Mouse (Mus musculus) limb, embryonic 15.5 days (tissue): ENCODE data around the gene Ankrd63. TPM values are rescaled to one million over a fixed set of nuclear protein-coding genes. Genes with fewer than 3 reads are reported as not detected.
"Not testable (repeated sequence)": the region's sequence is repeated elsewhere in the genome, so short reads cannot be mapped to it uniquely, and the experiment has no call there.

Source experiments
- ATAC-seq: fragments of 200-750 bp; cut with Nextera tagmentation; 2 replicates; pipeline ENCODE4 v1.8.0; 2017; ENCODE audit warnings: low read depth, moderate TSS enrichment; ENCODE audit not compliant: insufficient number of reproducible peaks, low FRiP score, low TSS enrichment
- H3K27ac ChIP-seq: fragments of 300-500 bp; sonication (generic); 2 replicates; pipeline ENCODE4 v1.5.1; 2015; ENCODE audit warnings: moderate library complexity, mild to moderate bottlenecking, inconsistent platforms
- H3K27me3 ChIP-seq: fragments of 300-500 bp; sonication (generic); 2 replicates; pipeline ENCODE4 v1.6.1; 2015; ENCODE audit warnings: inconsistent platforms
- H3K36me3 ChIP-seq: fragments of 300-500 bp; sonication (generic); 2 replicates; pipeline ENCODE4 v1.6.1; 2015; ENCODE audit warnings: inconsistent platforms
- H3K4me1 ChIP-seq: fragments of 300-500 bp; sonication (generic); 2 replicates; pipeline ENCODE4 v1.6.1; 2015; ENCODE audit warnings: inconsistent platforms
- H3K4me2 ChIP-seq: fragments of 300-500 bp; sonication (generic); 2 replicates; pipeline ENCODE4 v1.6.1; 2015; ENCODE audit warnings: mild to moderate bottlenecking, inconsistent platforms
- H3K4me3 ChIP-seq: fragments of 300-500 bp; sonication (generic); 2 replicates; pipeline ENCODE4 v1.5.1; 2015; ENCODE audit warnings: mild to moderate bottlenecking, inconsistent platforms
- H3K9ac ChIP-seq: fragments of 300-500 bp; sonication (generic); 2 replicates; pipeline ENCODE4 v1.6.1; 2015; ENCODE audit warnings: inconsistent platforms
- H3K9me3 ChIP-seq: fragments of 300-500 bp; sonication (generic); 2 replicates; pipeline ENCODE4 v1.6.1; 2016; ENCODE audit warnings: inconsistent platforms
- WGBS: fragments of 180-500 bp; shearing (Covaris S2); methylation state at CpG from one replicate; pipeline ENCODE4 v1.1.7; 2015; 5-methylcytosine and 5-hydroxymethylcytosine counted together
- polyA plus RNA-seq: library from polyadenylated mRNA; unstranded; fragments of >200 nt; fragmentation: Nextera tagmentation; extraction: Ambion mirVana; gene quantifications from 2 replicates; pipeline ENCODE4 v1.2.1, GENCODE M21; 2015

Gene Ankrd63
- polyA plus RNA-seq, 1 experiment from 2014 or later, result 0.05 TPM

DNA sequence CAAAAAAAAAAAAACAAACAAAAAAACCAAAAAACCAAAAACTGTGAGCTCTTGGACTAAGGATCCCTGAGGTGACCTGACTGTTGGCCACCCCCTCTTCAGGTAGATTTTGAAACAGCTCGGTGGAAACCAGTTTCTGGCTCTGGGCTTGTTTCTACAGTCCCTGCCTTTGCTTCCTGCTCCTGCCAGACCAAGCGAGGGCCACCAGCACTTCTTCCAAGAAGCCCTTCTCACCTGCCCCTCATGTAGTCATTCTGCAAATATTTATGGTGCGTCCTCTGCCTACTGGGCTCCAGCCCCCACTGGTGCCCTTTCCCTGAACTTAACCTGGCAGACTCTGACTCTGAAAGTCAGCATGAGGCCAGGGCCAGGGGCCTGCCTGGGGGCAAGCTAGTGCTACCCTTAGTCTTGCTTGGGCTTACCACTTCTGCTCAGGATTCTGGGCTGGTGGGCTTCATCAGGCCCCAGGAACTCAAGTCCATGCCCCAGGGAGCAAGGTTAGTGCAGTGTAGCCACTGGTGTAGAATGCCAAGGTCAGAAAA is 38.7 kb downstream of the Ankrd63 start:
- Histone ChIP-seq H3K27ac (no peak overlapping the region), H3K4me3 (no peak overlapping the region), H3K4me1 (peaks cover 35% of the 10 kb centered on the region), H3K9ac (no peak overlapping the region), H3K9me3 (no peaks in the 10 kb centered on the region), H3K36me3 (no peaks in the 10 kb centered on the region), H3K4me2 (no peak overlapping the region), H3K27me3 (peaks cover 8% of the 10 kb centered on the region; the same call in 1 of the 2 replicates)
- no peak for ATAC-seq
- 63% methylated on average over 3 of the region's 3 CpGs for WGBS

DNA sequence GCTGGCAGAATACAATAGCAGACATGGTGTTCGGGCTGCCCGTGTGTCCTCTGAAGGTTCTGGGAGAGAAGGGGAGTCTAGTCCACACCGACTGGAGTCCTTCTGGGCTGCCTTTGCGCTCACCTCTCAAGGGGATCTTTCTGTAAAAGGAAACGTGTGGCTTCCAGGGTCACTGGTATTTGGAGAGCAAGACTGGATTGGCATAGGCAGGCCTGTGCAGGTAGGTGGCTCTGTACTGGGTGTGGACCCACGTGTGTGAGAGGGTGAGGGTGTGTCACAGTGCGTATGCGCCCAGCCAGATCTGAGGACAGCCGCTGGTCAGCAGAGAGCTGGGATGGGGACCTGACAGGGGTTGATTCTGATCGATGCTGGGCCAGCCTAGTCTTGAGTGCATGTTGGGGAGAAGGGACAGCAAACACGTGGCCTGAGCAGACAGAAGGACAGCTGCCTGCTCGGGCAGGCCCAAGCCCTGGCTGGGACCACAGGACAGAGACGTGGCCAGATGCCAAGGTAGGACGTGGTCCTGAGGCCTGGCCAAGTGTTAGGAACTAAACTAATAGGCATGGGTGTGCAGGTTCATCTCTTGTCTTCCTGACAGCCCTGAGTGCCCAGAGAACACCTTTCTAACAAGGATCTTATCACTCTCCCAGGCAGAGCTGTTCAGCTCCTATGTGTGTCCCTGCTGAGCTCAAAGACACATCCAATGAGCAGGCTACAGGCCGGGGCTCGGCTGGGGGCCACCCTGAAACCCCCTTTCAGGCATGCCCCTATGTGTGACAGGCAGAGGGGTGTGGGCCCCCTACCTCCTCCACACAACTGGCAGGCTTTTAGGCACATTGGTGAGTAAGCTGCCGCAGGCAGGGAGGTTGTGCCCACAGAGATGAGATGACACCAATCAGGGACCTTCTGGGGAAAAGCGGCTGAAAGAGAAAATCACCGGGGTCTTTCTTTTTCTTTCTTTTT is 39.7 kb downstream of the Ankrd63 start:
- Histone ChIP-seq H3K4me3 (peak overlapping the region; percentile 41), H3K9me3 (no peaks in the 10 kb centered on the region), H3K36me3 (no peaks in the 10 kb centered on the region), H3K27ac (peak overlapping the region; percentile 28; the same call in 1 of the 2 replicates), H3K9ac (no peak overlapping the region), H3K27me3 (peaks cover 8% of the 10 kb centered on the region; the same call in 1 of the 2 replicates), H3K4me1 (peaks cover 33% of the 10 kb centered on the region), H3K4me2 (peak overlapping the region; percentile 87)
- WGBS, result 43% methylated on average over 19 of the region's 19 CpGs
- no peak; the same call in 1 of the 2 replicates for ATAC-seq

- Histone ChIP-seq H3K27ac (peak within 1 kb of the TSS; percentile 40), H3K4me2 (peak within 1 kb of the TSS; percentile 87), H3K9ac (peak within 1 kb of the TSS; percentile 48), H3K4me1 (peaks cover 33% of the 10 kb centered on the region), H3K36me3 (no peaks in the 10 kb centered on the region), H3K9me3 (no peaks in the 10 kb centered on the region), H3K4me3 (peak within 1 kb of the TSS; percentile 41), H3K27me3 (peaks cover 8% of the 10 kb centered on the region; the same call in 1 of the 2 replicates)
- no peak for ATAC-seq
- WGBS, result 2% methylated on average over 37 of the region's 37 CpGs
These were observed 40.6 kb downstream of the Ankrd63 start, which contains the start of gene Pak6 for GRCm38 (mm10) chr2:118662902-118663803. Gene Pak6 (plus strand): TSS chr2:118663303.

GRCm38 (mm10) chr2:118661891-118662290 is 41.9 kb downstream of the Ankrd63 start:
- Histone ChIP-seq H3K27ac (no peak overlapping the region), H3K9ac (no peak overlapping the region), H3K4me2 (no peak overlapping the region), H3K4me1 (peaks cover 35% of the 10 kb centered on the region), H3K4me3 (no peak overlapping the region), H3K9me3 (no peaks in the 10 kb centered on the region), H3K36me3 (no peaks in the 10 kb centered on the region), H3K27me3 (peaks cover 8% of the 10 kb centered on the region; the same call in 1 of the 2 replicates)
- 73% methylated on average over 9 of the region's 9 CpGs for WGBS
- no peak for ATAC-seq

- Histone ChIP-seq H3K9ac (peak overlapping the region; percentile 11; the same call in 1 of the 2 replicates), H3K4me2 (peak overlapping the region; percentile 53), H3K27me3 (peaks cover 8% of the 10 kb centered on the region; the same call in 1 of the 2 replicates), H3K36me3 (no peaks in the 10 kb centered on the region), H3K9me3 (no peaks in the 10 kb centered on the region), H3K27ac (no peak overlapping the region), H3K4me3 (peak overlapping the region; percentile 39), H3K4me1 (peaks cover 42% of the 10 kb centered on the region)
- ATAC-seq, result no peak
- WGBS, result 4% methylated on average over 4 of the region's 4 CpGs
These were observed 43.7 kb downstream of the Ankrd63 start for GRCm38 (mm10) chr2:118659998-118660452.

DNA sequence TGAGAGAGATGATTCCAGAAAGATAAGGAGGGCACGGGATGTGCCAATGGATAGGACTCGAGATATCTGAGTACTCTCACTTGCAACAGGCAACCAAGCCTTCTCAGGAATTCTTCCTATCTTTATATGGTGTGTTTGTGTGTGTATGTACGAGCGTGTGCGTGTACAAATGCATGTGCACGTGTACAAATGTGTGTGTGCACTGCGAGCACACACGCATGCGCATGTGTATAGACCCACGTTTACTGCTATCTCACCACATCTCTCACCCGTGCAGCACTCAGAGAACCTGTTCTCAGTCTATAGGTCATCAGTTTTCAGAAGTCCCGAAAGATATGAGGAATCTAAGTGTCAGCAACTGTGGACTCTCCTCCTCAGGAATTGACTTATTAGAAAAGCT is 44.3 kb downstream of the Ankrd63 start:
- Histone ChIP-seq H3K27me3 (peaks cover 8% of the 10 kb centered on the region; the same call in 1 of the 2 replicates), H3K9ac (no peak overlapping the region), H3K36me3 (no peaks in the 10 kb centered on the region), H3K4me1 (peaks cover 40% of the 10 kb centered on the region), H3K4me3 (peak overlapping the region; percentile 39), H3K27ac (no peak overlapping the region), H3K4me2 (peak overlapping the region; percentile 53; the same call in 1 of the 2 replicates), H3K9me3 (no peaks in the 10 kb centered on the region)
- ATAC-seq, result no peak
- 81% methylated on average over 12 of the region's 12 CpGs for WGBS

DNA sequence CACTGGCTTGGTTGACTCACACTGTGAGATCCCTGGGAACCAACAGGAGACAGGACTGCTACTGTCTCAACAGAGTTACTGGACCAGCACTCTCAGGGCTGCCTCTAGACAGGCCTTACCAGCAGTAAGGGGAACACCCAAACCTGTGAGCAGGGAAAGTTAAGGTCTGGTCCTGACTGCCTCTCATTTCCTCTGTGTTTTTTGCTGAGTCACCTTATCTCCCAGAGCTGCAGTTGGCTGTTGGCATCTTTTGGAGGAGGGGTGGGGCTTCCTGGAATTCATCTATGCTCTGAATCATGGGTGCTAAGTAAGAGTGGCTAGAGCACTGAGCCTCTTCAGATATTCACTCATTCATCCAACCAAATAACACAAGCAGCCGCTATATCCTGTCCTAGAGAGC is 44.7 kb downstream of the Ankrd63 start:
- H3K9ac ChIP-seq, result no peak overlapping the region
- H3K4me2 ChIP-seq, result no peak overlapping the region
- H3K9me3 ChIP-seq, result no peaks in the 10 kb centered on the region
- H3K4me3 ChIP-seq, result no peak overlapping the region
- H3K4me1 ChIP-seq, result peaks cover 39% of the 10 kb centered on the region
- no peaks in the 10 kb centered on the region for H3K36me3 ChIP-seq
- 0 out of 2 replicates have a peak, but pooled peaks have one; percentile 16 for ATAC-seq
- 50% methylated on average over 1 of the region's 1 CpGs for WGBS
- peaks cover 4% of the 10 kb centered on the region; the same call in 1 of the 2 replicates for H3K27me3 ChIP-seq
- peak overlapping the region; percentile 69 for H3K27ac ChIP-seq

DNA sequence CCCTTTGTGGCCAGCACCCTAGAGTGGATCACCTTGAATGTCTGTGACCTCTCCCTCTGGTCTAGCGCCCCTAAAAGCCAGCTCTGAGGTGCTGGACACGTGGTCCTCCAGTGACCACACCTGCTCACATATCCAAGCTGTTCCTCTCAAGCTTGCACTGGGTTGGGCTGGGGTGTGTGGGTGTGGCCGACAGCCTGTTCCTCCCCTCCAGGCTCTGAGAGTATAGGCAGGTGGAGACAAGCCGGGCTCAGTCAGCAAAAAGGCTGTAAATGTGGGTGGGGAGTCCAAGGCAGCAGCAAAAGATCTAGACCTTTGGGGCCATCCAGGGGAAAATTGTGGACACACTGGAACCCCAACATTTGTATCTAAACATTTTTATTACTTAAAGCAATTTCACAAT is 45.3 kb downstream of the Ankrd63 start:
- H3K4me1 ChIP-seq, result peaks cover 33% of the 10 kb centered on the region
- peaks cover 3% of the 10 kb centered on the region; the same call in 1 of the 2 replicates for H3K27me3 ChIP-seq
- whole genome bisulfite sequencing, result 17% methylated on average over 4 of the region's 4 CpGs
- H3K36me3 ChIP-seq, result no peaks in the 10 kb centered on the region
- H3K4me2 ChIP-seq, result no peak overlapping the region
- no peak for ATAC-seq
- H3K27ac ChIP-seq, result no peak overlapping the region
- H3K9ac ChIP-seq, result no peak overlapping the region
- no peaks in the 10 kb centered on the region for H3K9me3 ChIP-seq
- no peak overlapping the region for H3K4me3 ChIP-seq

GRCm38 (mm10) chr2:118656688-118657281 is 47.0 kb downstream of the Ankrd63 start:
- ATAC-seq, result no peak
- 26% methylated on average over 3 of the region's 3 CpGs for WGBS
- Histone ChIP-seq H3K27me3 (no peaks in the 10 kb centered on the region), H3K4me3 (no peak overlapping the region), H3K4me2 (no peak overlapping the region), H3K4me1 (peaks cover 23% of the 10 kb centered on the region), H3K9ac (no peak overlapping the region), H3K9me3 (no peaks in the 10 kb centered on the region), H3K27ac (no peak overlapping the region), H3K36me3 (no peaks in the 10 kb centered on the region)

DNA sequence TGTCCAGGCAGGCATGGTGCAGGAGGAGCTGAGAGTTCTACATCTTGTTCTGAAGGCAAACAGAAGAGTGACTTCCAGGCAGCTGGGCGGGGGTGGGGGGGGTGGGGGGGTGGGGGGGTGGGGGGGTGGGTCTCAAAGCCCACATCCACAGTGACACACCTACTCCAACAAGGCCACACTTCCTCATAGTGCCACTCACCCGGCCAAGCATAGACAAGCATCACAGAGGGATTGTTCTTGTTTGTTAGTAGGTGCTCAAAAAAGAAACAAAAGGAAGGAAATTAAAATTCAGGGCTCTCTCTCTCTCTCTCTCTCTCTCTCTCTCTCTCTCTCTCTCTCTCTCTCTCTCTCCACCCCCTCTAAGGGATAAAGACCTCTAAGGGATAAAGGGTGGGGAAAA is 53.1 kb downstream of the Ankrd63 start:
- WGBS, result 67% methylated on average over 2 of the region's 2 CpGs
- not testable (repeated sequence) for H3K9ac ChIP-seq

More for the DNA sequence above, 53.1 kb downstream of the Ankrd63 start:
- not testable (repeated sequence) for H3K9me3 ChIP-seq, ATAC-seq, H3K27me3 ChIP-seq, H3K36me3 ChIP-seq, H3K27ac ChIP-seq, H3K4me1 ChIP-seq, H3K4me3 ChIP-seq, H3K4me2 ChIP-seq
